Mouse (Mus musculus): ENCODE measurements around the gene Vmn1r4. TPM values are rescaled to one million over a fixed set of nuclear protein-coding genes. Genes with fewer than 3 reads are reported as not detected.

Vmn1r4 gene
- polyA plus RNA-seq (2012; rRNA removed) (0.10 and 0.13 TPM in 2 replicates), polyA plus RNA-seq (2014; fragmentation: Nextera tagmentation; extraction: Ambion mirVana) (0.11 and 0.28 TPM in 2 replicates)

GRCm38 (mm10) chr6:56923726-56924707, at the start of gene Vmn1r4, which contains the start of gene Nt5c3:
Vmn1r4 (plus strand) TSS chr6:56924015.
Nt5c3 (minus strand) TSS chr6:56923932.
- Histone ChIP-seq H3K9ac (replicated peaks) (peak within 1 kb of the TSS; percentile 96), H3K36me3 (replicated peaks; ENCODE audit: control insufficient read depth, insufficient read depth, low read depth) (no peaks in the 10 kb centered on the region), H3K27me3 (ENCODE audit: control insufficient read depth, insufficient read depth, low read length) (no peaks in the 10 kb centered on the region), H3K4me2 (ENCODE audit: low read depth) (peak within 1 kb of the TSS; percentile 89), H3K27ac (peak within 1 kb of the TSS; percentile 73), H3K4me1 (replicated peaks; ENCODE audit: control insufficient read depth in 2 of 2, insufficient read depth in 2 of 2, low read length in 1 of 2) (peaks cover 32 to 35% of the 10 kb centered on the region in 2 experiments), H3K9me3 (ENCODE audit: control insufficient read depth, low read length) (no peaks in the 10 kb centered on the region), H3K4me3 (ENCODE audit: insufficient read depth in 1 of 2, low read depth in 2 of 2, low read length in 2 of 2) (peak within 1 kb of the TSS; percentile 85 to 92)
- peak; percentile 84 for ATAC-seq (ENCODE audit: insufficient read depth)
- TF ChIP-seq EP300 (IDR thresholded peaks at IDR 0.05; ENCODE audit: low read depth), result peak; percentile 6; the same call in 1 of the 2 replicates
- TF ChIP-seq CTCF (IDR thresholded peaks at IDR 0.05; ENCODE audit: low read depth), result peak; percentile 9; the same call in 1 of the 2 replicates
- DNase-seq (ENCODE audit: low read depth in 3 of 3, low spot score in 3 of 3), result peak; percentile 93 to 95 (median 94)
- 3% methylated on average over 64 of the region's 64 CpGs for WGBS (ENCODE audit: insufficient replicate concordance)

DNA sequence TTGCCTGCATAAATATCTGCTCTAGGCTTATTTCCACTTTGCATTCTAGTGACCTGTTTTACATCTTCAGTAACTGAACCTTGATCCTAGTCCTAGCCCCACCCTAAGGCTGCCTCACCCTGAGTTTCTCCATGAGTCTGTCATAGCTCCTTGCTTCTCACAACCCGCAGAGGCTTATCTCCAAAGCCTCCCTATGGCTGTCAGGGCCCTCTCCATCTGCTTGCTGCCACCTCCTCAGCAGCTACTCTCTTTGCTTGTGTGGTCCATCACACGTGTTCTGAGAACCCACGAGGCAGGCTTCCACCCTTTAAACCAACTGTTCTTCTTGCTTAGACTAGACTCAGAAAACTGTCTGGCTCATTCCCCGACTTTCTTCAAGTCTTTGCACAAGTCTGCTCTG, 46.9 kb upstream of the Vmn1r4 start:
- no peak overlapping the region for H3K4me2 ChIP-seq (ENCODE audit: low read depth)
- H3K36me3 ChIP-seq (replicated peaks; ENCODE audit: control insufficient read depth, insufficient read depth, low read depth), result peaks cover 17% of the 10 kb centered on the region
- H3K27ac ChIP-seq, result no peak overlapping the region
- ATAC-seq (ENCODE audit: insufficient read depth) (peak; percentile 49; the same call in 1 of the 2 replicates), DNase-seq (ENCODE audit: low read depth in 3 of 3, low spot score in 3 of 3) (no peak)
- TF ChIP-seq EP300 (IDR thresholded peaks at IDR 0.05; ENCODE audit: low read depth) (no peak), CTCF (IDR thresholded peaks at IDR 0.05; ENCODE audit: low read depth) (no peak)
- no peaks in the 10 kb centered on the region for H3K9me3 ChIP-seq (ENCODE audit: control insufficient read depth, low read length)
- H3K9ac ChIP-seq (replicated peaks), result no peak overlapping the region
- WGBS (ENCODE audit: insufficient replicate concordance), result 36% methylated on average over 4 of the region's 4 CpGs
- H3K27me3 ChIP-seq (ENCODE audit: control insufficient read depth, insufficient read depth, low read length), result no peaks in the 10 kb centered on the region
- H3K4me3 ChIP-seq (ENCODE audit: insufficient read depth in 1 of 2, low read depth in 2 of 2, low read length in 2 of 2), result no peak overlapping the region
- H3K4me1 ChIP-seq (replicated peaks; ENCODE audit: control insufficient read depth in 2 of 2, insufficient read depth in 2 of 2, low read length in 1 of 2), result peaks cover 3 to 19% of the 10 kb centered on the region in 2 experiments

GRCm38 (mm10) chr6:56877985-56878384, 45.8 kb upstream of the Vmn1r4 start:
- Histone ChIP-seq H3K4me3 (ENCODE audit: insufficient read depth in 1 of 2, low read depth in 2 of 2, low read length in 2 of 2) (no peak overlapping the region), H3K4me2 (ENCODE audit: low read depth) (no peak overlapping the region), H3K27ac (no peak overlapping the region), H3K9me3 (ENCODE audit: control insufficient read depth, low read length) (no peaks in the 10 kb centered on the region), H3K27me3 (ENCODE audit: control insufficient read depth, insufficient read depth, low read length) (no peaks in the 10 kb centered on the region), H3K36me3 (replicated peaks; ENCODE audit: control insufficient read depth, insufficient read depth, low read depth) (peaks cover 27% of the 10 kb centered on the region), H3K4me1 (replicated peaks; ENCODE audit: control insufficient read depth in 2 of 2, insufficient read depth in 2 of 2, low read length in 1 of 2) (peaks cover 3 to 19% of the 10 kb centered on the region in 2 experiments), H3K9ac (replicated peaks) (no peak overlapping the region)
- no peak for ATAC-seq (ENCODE audit: insufficient read depth)
- no peak for TF ChIP-seq EP300 (IDR thresholded peaks at IDR 0.05; ENCODE audit: low read depth)
- peak; percentile 51 for TF ChIP-seq CTCF (IDR thresholded peaks at IDR 0.05; ENCODE audit: low read depth)
- 83% methylated on average over 8 of the region's 8 CpGs for WGBS (ENCODE audit: insufficient replicate concordance)
- no peak for DNase-seq (ENCODE audit: low read depth in 3 of 3, low spot score in 3 of 3)

DNA sequence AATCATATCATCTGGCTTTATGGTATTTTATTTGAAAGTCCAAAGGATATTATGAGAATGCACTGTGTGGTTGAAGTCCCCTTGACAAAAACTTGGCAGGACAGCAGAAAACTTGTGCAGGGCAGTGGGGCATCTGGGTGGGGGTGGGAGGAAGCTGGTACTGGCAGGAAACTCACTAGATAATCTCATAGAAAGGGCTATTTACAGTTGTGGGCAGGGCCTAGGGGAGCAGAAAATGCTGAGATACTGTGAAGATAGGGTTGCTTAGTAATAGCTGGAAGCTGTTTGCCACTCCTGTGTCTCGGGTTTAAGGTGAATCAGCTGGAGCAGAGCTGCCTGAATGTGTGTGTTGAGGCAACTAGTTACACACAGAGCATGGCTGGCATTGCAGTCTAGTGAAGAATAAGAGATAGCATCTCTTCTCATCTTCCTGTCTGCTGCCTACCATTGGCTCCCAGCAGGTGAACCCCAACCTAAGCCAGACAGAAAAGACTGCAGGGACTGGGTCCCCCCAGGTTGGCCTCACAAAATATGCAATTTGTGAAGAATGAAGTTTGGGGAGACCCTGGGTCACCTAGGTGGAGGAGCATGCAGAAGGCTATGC, 44.4 kb upstream of the Vmn1r4 start:
- no peak overlapping the region for H3K4me2 ChIP-seq (ENCODE audit: low read depth)
- TF ChIP-seq EP300 (IDR thresholded peaks at IDR 0.05; ENCODE audit: low read depth) (no peak), CTCF (IDR thresholded peaks at IDR 0.05; ENCODE audit: low read depth) (no peak)

More for the DNA sequence above, 44.4 kb upstream of the Vmn1r4 start:
- Histone ChIP-seq H3K4me3 (ENCODE audit: insufficient read depth in 1 of 2, low read depth in 2 of 2, low read length in 2 of 2) (no peak overlapping the region), H3K4me1 (replicated peaks; ENCODE audit: control insufficient read depth in 2 of 2, insufficient read depth in 2 of 2, low read length in 1 of 2) (peaks cover 3 to 19% of the 10 kb centered on the region in 2 experiments), H3K9ac (replicated peaks) (no peak overlapping the region), H3K36me3 (replicated peaks; ENCODE audit: control insufficient read depth, insufficient read depth, low read depth) (peaks cover 42% of the 10 kb centered on the region), H3K27ac (no peak overlapping the region), H3K9me3 (ENCODE audit: control insufficient read depth, low read length) (no peaks in the 10 kb centered on the region), H3K27me3 (ENCODE audit: control insufficient read depth, insufficient read depth, low read length) (no peaks in the 10 kb centered on the region)
- DNase-seq (ENCODE audit: low read depth in 3 of 3, low spot score in 3 of 3), result no peak
- ATAC-seq (ENCODE audit: insufficient read depth), result peak; percentile 67
- WGBS (ENCODE audit: insufficient replicate concordance), result 4% methylated on average over 1 of the region's 1 CpGs

Measured in liver, embryonic 14.5 days (tissue).